Mouse (Mus musculus) MN1 (cell line): ENCODE data around the gene Serpina3b.

ENCODE experiments used
- DNase-seq: peaks from one replicate; pipeline ENCODE4 v3.0.0-alpha.2; 2016; ENCODE audit warnings: low spot score

Serpina3b gene

DNA sequence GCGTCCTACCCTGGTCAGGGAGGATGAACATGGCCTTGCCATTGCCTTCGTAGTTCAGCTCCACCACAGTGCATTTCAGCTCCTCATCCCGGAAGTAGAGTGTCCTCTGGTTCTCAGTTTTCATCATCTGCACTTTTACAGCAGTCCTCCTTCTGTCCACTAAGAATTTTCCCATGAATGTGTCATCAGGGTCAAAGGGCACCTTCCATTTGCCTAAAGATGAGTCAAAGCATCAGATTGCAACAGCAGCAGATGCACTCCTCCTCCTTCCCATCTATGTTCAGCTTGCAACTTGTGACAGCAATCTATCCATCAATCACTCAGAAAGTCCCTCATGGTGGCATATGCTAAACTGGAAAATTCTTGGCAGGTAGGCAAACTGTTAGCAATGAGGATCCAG is 47.8 kb downstream of the Serpina3b start:
- no peak for DNase-seq

DNA sequence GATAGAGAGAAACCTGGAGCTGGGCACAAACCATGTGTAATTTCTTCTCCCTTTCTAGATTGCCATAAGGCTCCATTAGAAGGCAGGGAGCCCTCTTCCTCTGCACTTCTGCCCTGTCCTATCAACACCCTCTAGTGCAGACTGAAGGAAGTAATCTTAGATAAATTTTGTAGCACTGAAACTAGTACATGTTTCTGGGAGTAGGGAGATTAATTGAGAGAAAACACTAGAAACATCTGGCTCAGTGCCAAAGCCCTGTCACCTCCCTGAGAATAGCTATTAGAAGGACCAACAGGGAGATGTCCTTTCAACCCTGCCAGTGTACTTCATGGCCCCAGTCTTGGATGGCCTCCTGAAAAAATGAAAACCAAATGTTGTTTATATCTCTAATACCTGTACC is 50.8 kb downstream of the Serpina3b start:
- DNase-seq, result no peak

DNA sequence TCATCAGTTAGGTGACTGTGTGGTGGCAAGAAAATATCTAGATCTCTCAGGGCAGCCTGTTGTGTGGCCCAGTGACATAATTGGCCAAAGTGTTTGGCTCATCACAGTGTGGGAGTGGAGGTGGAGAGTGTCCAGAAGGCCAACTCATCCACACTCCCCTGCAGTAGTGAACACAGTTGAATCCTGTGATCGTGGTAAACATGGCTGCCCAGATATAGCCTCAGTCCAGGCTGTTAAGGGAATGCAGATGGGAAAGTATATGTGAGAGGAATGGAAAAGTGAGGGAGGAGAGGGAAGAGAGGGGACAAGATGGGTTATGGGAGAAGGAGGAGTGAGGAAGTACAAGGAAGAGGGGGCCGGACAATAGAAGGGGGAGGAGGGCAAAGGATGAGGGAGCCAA is 51.2 kb downstream of the Serpina3b start:
- no peak for DNase-seq

DNA sequence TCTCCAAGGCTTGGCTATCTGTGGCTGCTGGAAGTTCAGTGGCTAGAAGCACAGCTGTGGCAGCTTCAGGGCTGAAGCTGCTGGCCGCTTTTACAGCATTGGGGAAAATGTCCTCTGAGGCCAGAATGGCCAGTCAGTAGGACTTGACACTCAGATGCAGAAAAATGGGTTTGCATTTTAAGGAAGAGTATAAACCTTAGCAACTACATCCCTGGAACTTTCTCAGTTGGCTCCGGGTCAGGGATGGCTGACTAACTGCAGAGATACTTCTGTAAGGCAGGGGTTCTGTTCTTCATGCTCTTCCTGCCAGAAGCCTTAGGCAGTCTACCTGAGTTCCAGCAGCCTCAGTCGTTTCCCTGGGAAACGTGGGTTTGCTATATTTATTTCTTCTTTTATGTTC is 57.2 kb downstream of the Serpina3b start:
- no peak for DNase-seq

DNA sequence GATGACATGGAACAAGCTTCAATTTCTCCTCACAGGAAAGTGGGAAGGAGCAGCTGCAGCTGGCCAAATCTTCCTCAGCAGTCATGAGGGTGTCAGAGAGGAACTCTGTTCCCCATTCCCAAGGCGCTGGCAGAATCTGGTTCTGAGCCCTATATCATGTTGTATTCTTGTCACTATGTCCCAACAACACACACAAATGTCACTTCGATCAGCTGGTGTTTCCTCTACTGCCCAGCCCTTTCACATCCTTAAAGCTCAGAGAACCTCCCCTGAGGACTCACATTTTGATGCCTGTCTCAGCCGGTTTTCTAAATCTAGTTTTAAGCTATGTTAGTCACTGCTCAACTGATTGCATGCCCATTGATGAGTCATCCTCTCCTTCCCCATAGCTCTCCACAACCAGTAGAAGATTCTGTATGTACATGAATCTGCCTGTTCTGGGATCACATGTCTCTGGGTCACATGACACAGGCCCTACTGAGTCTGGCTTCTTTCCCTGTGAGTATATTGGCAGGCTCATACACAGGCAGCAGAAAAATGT is 58.3 kb downstream of the Serpina3b start:
- DNase-seq, result no peak
